Comparison of ENCODE assay signal across 7 mouse cellular contexts in genomic region chr1:55406023-55406413, GRCm38 (mm10). TPM values are rescaled to one million over a fixed set of nuclear protein-coding genes. Genes with fewer than 3 reads are reported as not detected.
DNase-seq lines count a peak whose midpoint lies in the region; ATAC-seq and TF ChIP-seq lines count a peak whose summit lies in the region.

No protein-coding gene starts in this region.

- peak; percentile 72 for ATAC-seq in heart, embryonic 16.5 days (replicated peaks; ENCODE audit: extremely low read depth, insufficient read depth, low FRiP score)
- ATAC-seq in lung, embryonic 16.5 days (ENCODE audit: low read depth), result peak; percentile 67

- no peaks in the 10 kb centered on the region for H3K9me3 ChIP-seq in E14TG2a.4 (ENCODE audit: low read length)
- H3K9me3 ChIP-seq in heart, embryonic 16.5 days (replicated peaks; ENCODE audit: control insufficient read depth, low read length), result no peaks in the 10 kb centered on the region
- H3K9me3 ChIP-seq in lung, embryonic 16.5 days (ENCODE audit: control insufficient read depth, low read length), result no peaks in the 10 kb centered on the region

- under 1% methylated on average over 42 of the region's 42 CpGs for WGBS in heart, embryonic 16.5 days
- 0% methylated on average over 36 of the region's 42 CpGs for WGBS in lung, embryonic 16.5 days

- peak overlapping the region; percentile 96 for H3K4me2 ChIP-seq in heart, embryonic 16.5 days (ENCODE audit: low read depth, low read length)
- peak overlapping the region; percentile 100 for H3K4me2 ChIP-seq in lung, embryonic 16.5 days (ENCODE audit: low read depth, low read length)

- no peak overlapping the region for H3K27ac ChIP-seq in embryonic fibroblast, embryonic 13.5 days (ENCODE audit: insufficient read depth, low read length)
- H3K27ac ChIP-seq in heart, embryonic 16.5 days (ENCODE audit: low read length), result peak overlapping the region; percentile 61
- H3K27ac ChIP-seq in lung, embryonic 16.5 days (ENCODE audit: low read length), result peak overlapping the region; percentile 81

- no peak for TF ChIP-seq POLR2A in embryonic fibroblast, embryonic 13.5 days (IDR thresholded peaks at IDR 0.05; ENCODE audit: low read depth, low read length)

- H3K4me3 ChIP-seq in E14TG2a.4 (replicated peaks; ENCODE audit: low read length), result peak overlapping the region; percentile 87
- H3K4me3 ChIP-seq in embryonic fibroblast, embryonic 13.5 days (ENCODE audit: insufficient read depth, low read length), result peak overlapping the region; percentile 66
- peak overlapping the region; percentile 84 for H3K4me3 ChIP-seq in heart, embryonic 16.5 days (ENCODE audit: low read length)
- H3K4me3 ChIP-seq in lung, embryonic 16.5 days (ENCODE audit: low read length), result peak overlapping the region; percentile 77

- no peak for TF ChIP-seq CTCF in E14TG2a.4 (conservative IDR thresholded peaks at IDR 0.05; ENCODE audit: low read length)
- no peak for TF ChIP-seq CTCF in embryonic fibroblast, embryonic 13.5 days (IDR thresholded peaks at IDR 0.05; ENCODE audit: borderline replicate concordance, insufficient read depth, low read length)

- peak overlapping the region; percentile 73 for H3K9ac ChIP-seq in heart, embryonic 16.5 days (ENCODE audit: low read length)
- H3K9ac ChIP-seq in lung, embryonic 16.5 days (ENCODE audit: low read length), result peak overlapping the region; percentile 71

- peaks cover 13% of the 10 kb centered on the region for H3K4me1 ChIP-seq in E14TG2a.4 (replicated peaks; ENCODE audit: low read depth, low read length)
- H3K4me1 ChIP-seq in embryonic fibroblast, embryonic 13.5 days (ENCODE audit: control insufficient read depth, insufficient read depth, low read length), result peaks cover 5% of the 10 kb centered on the region
- H3K4me1 ChIP-seq in heart, embryonic 16.5 days (ENCODE audit: control insufficient read depth, insufficient read depth, low read length), result peaks cover 6% of the 10 kb centered on the region; the same call in 1 of the 2 replicates
- peaks cover 17% of the 10 kb centered on the region for H3K4me1 ChIP-seq in lung, embryonic 16.5 days (replicated peaks; ENCODE audit: control insufficient read depth, insufficient read depth, low read length)

- H3K27me3 ChIP-seq in E14TG2a.4 (ENCODE audit: insufficient read depth, low read length), result peaks cover 55% of the 10 kb centered on the region
- peaks cover 3% of the 10 kb centered on the region for H3K27me3 ChIP-seq in heart, embryonic 16.5 days (ENCODE audit: control insufficient read depth, insufficient read depth, low read length)
- H3K27me3 ChIP-seq in lung, embryonic 16.5 days (ENCODE audit: control insufficient read depth, insufficient read depth, low read depth, low read length), result peaks cover 5% of the 10 kb centered on the region; the same call in 1 of the 2 replicates

- no peaks in the 10 kb centered on the region for H3K36me3 ChIP-seq in E14TG2a.4 (ENCODE audit: insufficient read depth, low read length)
- H3K36me3 ChIP-seq in heart, embryonic 16.5 days (ENCODE audit: control insufficient read depth, insufficient read depth), result no peaks in the 10 kb centered on the region
- H3K36me3 ChIP-seq in lung, embryonic 16.5 days (ENCODE audit: control insufficient read depth, insufficient read depth, low read length), result no peaks in the 10 kb centered on the region

- DNase-seq in B cell, adult 2 months, result peak; percentile 35 to 45
- peak; percentile 88 for DNase-seq in kidney, postnatal 10 days
- DNase-seq in right cerebral cortex, postnatal 4 days, result peak; percentile 65

RNA-seq across cellular contexts. Expression of gene Plcl1, which starts 0.3 kb away (rescaled TPM):
- 5.6 and 10.9 TPM in 2 replicates for polyA plus RNA-seq in embryonic fibroblast, embryonic 13.5 days (2011; ENCODE audit: insufficient read length, low read depth, missing spikeins)
- 1.1 and 1.2 TPM in 2 replicates for polyA plus RNA-seq in heart, embryonic 16.5 days (2015; fragmentation: Nextera tagmentation; extraction: Ambion mirVana)
- 1.9 and 2.0 TPM in 2 replicates for polyA plus RNA-seq in lung, embryonic 16.5 days (2015; fragmentation: Nextera tagmentation; extraction: Ambion mirVana)

RNA-seq across cellular contexts. Expression of gene Boll, which starts 42.7 kb away (rescaled TPM):
- polyA plus RNA-seq in embryonic fibroblast, embryonic 13.5 days (2011; ENCODE audit: insufficient read length, low read depth, missing spikeins), result not detected in 2 replicates
- 0.21 TPM in 2 replicates for polyA plus RNA-seq in heart, embryonic 16.5 days (2015; fragmentation: Nextera tagmentation; extraction: Ambion mirVana)
- polyA plus RNA-seq in lung, embryonic 16.5 days (2015; fragmentation: Nextera tagmentation; extraction: Ambion mirVana), result 0.08 and 0.31 TPM in 2 replicates
